21 mouse cellular contexts compared by ENCODE assay signal in the genomic region with DNA sequence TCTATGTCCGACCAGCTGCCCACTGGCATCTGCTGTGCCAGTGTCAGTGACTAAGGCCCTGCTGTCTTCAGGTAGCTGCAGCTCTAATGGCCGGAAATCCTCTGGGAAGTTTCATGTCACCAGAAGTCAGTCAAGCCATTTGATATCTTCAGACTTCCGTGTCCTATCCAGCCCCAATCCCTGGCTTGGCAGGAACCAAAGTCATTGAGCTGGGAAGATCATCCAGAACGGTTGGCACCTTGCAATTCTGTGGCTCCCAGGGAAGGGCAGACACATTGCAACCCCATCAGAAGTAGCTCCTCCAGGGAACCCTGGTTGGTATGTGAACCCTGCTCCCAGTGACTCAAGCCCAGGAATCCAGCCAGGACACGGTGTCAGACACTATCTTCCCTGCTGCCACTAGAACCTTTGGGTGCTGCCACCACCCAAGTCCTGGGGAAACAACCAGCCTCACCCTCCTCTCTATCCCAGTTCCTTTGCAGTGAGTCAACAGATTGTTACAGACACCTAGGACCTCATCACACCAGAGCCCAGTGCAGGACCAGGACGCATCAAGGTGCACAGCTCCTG. TPM values are rescaled to one million over a fixed set of nuclear protein-coding genes. Genes with fewer than 3 reads are reported as not detected.
DNase-seq lines count a peak whose midpoint lies in the region; ATAC-seq and TF ChIP-seq lines count a peak whose summit lies in the region.
"Had no signal": no experiment of that assay in that cellular context is flagged by ENCODE, and none has a peak within 500 bp of the region (broad histone marks: within the 10 kb centered on the region; RNA-seq: fewer than 3 reads in every experiment).

No protein-coding gene starts in this region.

- ATAC-seq in embryonic facial prominence, embryonic 13.5 days (ENCODE audit: insufficient number of reproducible peaks, insufficient read depth, low FRiP score, low TSS enrichment, low read depth): 0 out of 2 replicates have a peak, but pooled peaks have one; percentile 45
- peak; percentile 47; the same call in 1 of the 2 replicates for ATAC-seq in heart, postnatal 0 days (ENCODE audit: insufficient read depth, low read depth)
- ATAC-seq in stomach, postnatal 0 days (ENCODE audit: low FRiP score, low TSS enrichment): peak; percentile 85
- ATAC-seq: forebrain, embryonic 14.5 days had no signal

- no peak overlapping the region for H3K4me3 ChIP-seq in embryonic facial prominence, embryonic 13.5 days
- no peak overlapping the region for H3K4me3 ChIP-seq in embryonic facial prominence, embryonic 10.5 days
- no peak overlapping the region for H3K4me3 ChIP-seq in heart, postnatal 0 days (ENCODE audit: low read depth, low read length)
- no peak overlapping the region for H3K4me3 ChIP-seq in stomach, postnatal 0 days (ENCODE audit: low read depth, low read length)
- H3K4me3 ChIP-seq: erythroblast, embryonic 14.5 days; hindbrain, embryonic 12.5 days; midbrain, embryonic 10.5 days had no signal

- TF ChIP-seq EP300 in heart, postnatal 0 days (IDR thresholded peaks at IDR 0.05; ENCODE audit: low read depth): no peak
- no peak for TF ChIP-seq EP300 in stomach, postnatal 0 days (optimal IDR thresholded peaks at IDR 0.05)

- no peak overlapping the region for H3K4me2 ChIP-seq in embryonic facial prominence, embryonic 13.5 days
- no peak overlapping the region for H3K4me2 ChIP-seq in heart, postnatal 0 days (ENCODE audit: low read depth, low read length)
- no peak overlapping the region for H3K4me2 ChIP-seq in stomach, postnatal 0 days (replicated peaks; ENCODE audit: low read depth)
- H3K4me2 ChIP-seq: hindbrain, embryonic 12.5 days; liver, embryonic 11.5 days; lung, embryonic 14.5 days had no signal

- H3K27me3 ChIP-seq in embryonic facial prominence, embryonic 13.5 days: no peaks in the 10 kb centered on the region
- H3K27me3 ChIP-seq in embryonic facial prominence, embryonic 10.5 days (replicated peaks; ENCODE audit: low read depth, poor library complexity, severe bottlenecking): no peaks in the 10 kb centered on the region
- H3K27me3 ChIP-seq in heart, postnatal 0 days (ENCODE audit: control insufficient read depth, insufficient read depth, low read length): no peaks in the 10 kb centered on the region
- H3K27me3 ChIP-seq in stomach, postnatal 0 days (ENCODE audit: control insufficient read depth, insufficient read depth, low read length): no peaks in the 10 kb centered on the region
- H3K27me3 ChIP-seq: hindbrain, embryonic 12.5 days had no signal

- H3K36me3 ChIP-seq in embryonic facial prominence, embryonic 13.5 days: no peaks in the 10 kb centered on the region
- H3K36me3 ChIP-seq in embryonic facial prominence, embryonic 10.5 days (replicated peaks): no peaks in the 10 kb centered on the region
- peaks cover 61% of the 10 kb centered on the region for H3K36me3 ChIP-seq in heart, postnatal 0 days (replicated peaks; ENCODE audit: control insufficient read depth, insufficient read depth, low read length)
- no peaks in the 10 kb centered on the region for H3K36me3 ChIP-seq in stomach, postnatal 0 days (ENCODE audit: control insufficient read depth, insufficient read depth, low read length)
- H3K36me3 ChIP-seq: hindbrain, embryonic 12.5 days; midbrain, embryonic 10.5 days had no signal

- H3K9ac ChIP-seq in embryonic facial prominence, embryonic 13.5 days: no peak overlapping the region
- H3K9ac ChIP-seq in heart, postnatal 0 days (replicated peaks; ENCODE audit: low read depth, low read length): no peak overlapping the region
- no peak overlapping the region for H3K9ac ChIP-seq in stomach, postnatal 0 days (ENCODE audit: low read length)
- H3K9ac ChIP-seq: hindbrain, embryonic 12.5 days; lung, embryonic 14.5 days had no signal

- no peak for DNase-seq in embryonic facial prominence, embryonic 10.5 days (ENCODE audit: low spot score)
- peak; percentile 60 for DNase-seq in urinary bladder, postnatal 14 days (ENCODE audit: low spot score)
- DNase-seq in urinary bladder, postnatal 25 days (ENCODE audit: low spot score): no peak
- no peak for DNase-seq in heart, postnatal 0 days (ENCODE audit: low spot score)
- peak; percentile 58 for DNase-seq in stomach, postnatal 0 days (ENCODE audit: low spot score)
- DNase-seq in cerebellum, adult 8-10 months: no peak
- DNase-seq in cerebellum, postnatal 25 days: no peak
- DNase-seq: B cell, adult 2 months; cerebellum, adult 2 months; gastrocnemius, postnatal 14 days; kidney, postnatal 4 days; lung, embryonic 14.5 days; right cerebral cortex, adult 18-20 months; thymus, adult 2 months had no signal

- no peak for TF ChIP-seq CTCF in heart, postnatal 0 days (IDR thresholded peaks at IDR 0.05; ENCODE audit: low read depth)
- TF ChIP-seq CTCF in stomach, postnatal 0 days (IDR thresholded peaks at IDR 0.05; ENCODE audit: low read depth): no peak

- H3K9me3 ChIP-seq in embryonic facial prominence, embryonic 13.5 days: no peaks in the 10 kb centered on the region
- no peaks in the 10 kb centered on the region for H3K9me3 ChIP-seq in embryonic facial prominence, embryonic 10.5 days
- no peaks in the 10 kb centered on the region for H3K9me3 ChIP-seq in heart, postnatal 0 days (replicated peaks; ENCODE audit: control insufficient read depth, low read length)
- H3K9me3 ChIP-seq in stomach, postnatal 0 days (ENCODE audit: control insufficient read depth, low read length): no peaks in the 10 kb centered on the region
- H3K9me3 ChIP-seq: hindbrain, embryonic 12.5 days; midbrain, embryonic 10.5 days had no signal

- no peak overlapping the region for H3K27ac ChIP-seq in embryonic facial prominence, embryonic 13.5 days
- H3K27ac ChIP-seq in embryonic facial prominence, embryonic 10.5 days (replicated peaks): no peak overlapping the region
- peak overlapping the region; percentile 47 for H3K27ac ChIP-seq in heart, postnatal 0 days (ENCODE audit: low read depth)
- no peak overlapping the region for H3K27ac ChIP-seq in stomach, postnatal 0 days (replicated peaks)
- H3K27ac ChIP-seq: hindbrain, embryonic 12.5 days; macrophage; midbrain, embryonic 10.5 days had no signal

- 79% methylated on average over 6 of the region's 6 CpGs for WGBS in embryonic facial prominence, embryonic 13.5 days
- WGBS in embryonic facial prominence, embryonic 10.5 days: 86% methylated on average over 6 of the region's 6 CpGs
- WGBS in heart, postnatal 0 days: 61% methylated on average over 6 of the region's 6 CpGs
- WGBS in stomach, postnatal 0 days: 85% methylated on average over 6 of the region's 6 CpGs

- peaks cover 8% of the 10 kb centered on the region for H3K4me1 ChIP-seq in embryonic facial prominence, embryonic 13.5 days
- H3K4me1 ChIP-seq in embryonic facial prominence, embryonic 10.5 days: peaks cover 6% of the 10 kb centered on the region
- peaks cover 14% of the 10 kb centered on the region for H3K4me1 ChIP-seq in heart, postnatal 0 days (ENCODE audit: control insufficient read depth, insufficient read depth)
- H3K4me1 ChIP-seq in stomach, postnatal 0 days (replicated peaks; ENCODE audit: control insufficient read depth, insufficient read depth): no peaks in the 10 kb centered on the region

RNA-seq across cellular contexts. Expression of a gene that starts 18.3 kb away (rescaled TPM):
- 10.0 and 10.3 TPM in 2 replicates for polyA plus RNA-seq in embryonic facial prominence, embryonic 13.5 days (2015; fragmentation: Nextera tagmentation; extraction: Ambion mirVana)
- polyA plus RNA-seq in embryonic facial prominence, embryonic 10.5 days (2016; fragmentation: Nextera tagmentation; extraction: Ambion mirVana): 6.4 and 7.1 TPM in 2 replicates
- total RNA-seq in heart, postnatal 0 days (2014; rRNA removed; ENCODE audit: low replicate concordance): 196 and 240 TPM in 2 replicates
- polyA plus RNA-seq in heart, postnatal 0 days (2015; fragmentation: Nextera tagmentation; extraction: Ambion mirVana): 301 and 341 TPM in 2 replicates
- polyA plus RNA-seq in stomach, postnatal 0 days (2015; fragmentation: Nextera tagmentation; extraction: Ambion mirVana): 21.9 and 25.7 TPM in 2 replicates
- polyA plus RNA-seq: erythroblast, embryonic 14.5 days; macrophage had no signal

Comparison
In these comparisons a context has a peak if more than half of its experiments do, and no peak if none do; other contexts are left out.
1. DNase-seq: peak in urinary bladder, postnatal 14 days (single experiment) and stomach, postnatal 0 days (single experiment); none in embryonic facial prominence, embryonic 10.5 days (single experiment), urinary bladder, postnatal 25 days (single experiment), heart, postnatal 0 days (single experiment), cerebellum, adult 8-10 months (single experiment) and cerebellum, postnatal 25 days (0 of 2).
2. RNA of a gene that starts 18.3 kb away (polyA plus RNA-seq): 301 to 341 TPM in heart, postnatal 0 days; 21.9 to 25.7 TPM in stomach, postnatal 0 days, 10.0 to 10.3 TPM in embryonic facial prominence, embryonic 13.5 days and 6.4 to 7.1 TPM in embryonic facial prominence, embryonic 10.5 days; every median in the first group is over 10 times any median in the second.
3. Peak in every context shown above with its lines, with median percentiles within 50 percentile points of each other: ATAC-seq.